Mouse (Mus musculus) ovary, adult 18-20 months (tissue): ENCODE measurements around the gene Miga2.
A peak's percentile ranks its signal among the peaks of the same experiment; 100 is the strongest.

Experiments
- DNase-seq: peaks from one replicate; pipeline ENCODE4 v3.0.0; 2022; ENCODE audit warnings: low spot score, mixed read lengths

Gene Miga2

GRCm38 (mm10) chr2:30419112-30419511 is 55.1 kb downstream of the Miga2 start:
- no peak for DNase-seq

GRCm38 (mm10) chr2:30421432-30421831 is 57.4 kb downstream of the Miga2 start:
- DNase-seq = no peak

GRCm38 (mm10) chr2:30429156-30429555 is 65.1 kb downstream of the Miga2 start:
- peak; percentile 49 for DNase-seq
